ENCODE assay signal across 9 mouse cellular contexts in genomic region chr1:39196676-39197375, GRCm38 (mm10). TPM values are rescaled to one million over a fixed set of nuclear protein-coding genes. Genes with fewer than 3 reads are reported as not detected.
DNase-seq lines count a peak whose midpoint lies in the region; ATAC-seq and TF ChIP-seq lines count a peak whose summit lies in the region.
"Had no signal": no experiment of that assay in that cellular context is flagged by ENCODE, and none has a peak within 500 bp of the region (broad histone marks: within the 10 kb centered on the region; RNA-seq: fewer than 3 reads in every experiment).

No protein-coding gene starts in this region.

- H3K4me3 ChIP-seq in layer of hippocampus, adult 2 months = no peak overlapping the region
- H3K4me3 ChIP-seq: limb, embryonic 15.5 days had no signal

- DNase-seq in layer of hippocampus, adult 2 months (ENCODE audit: low spot score in 2 of 2) = no peak
- no peak for DNase-seq in layer of hippocampus, adult 8-10 months (ENCODE audit: low spot score in 2 of 2)
- peak; percentile 81 for DNase-seq in NIH3T3 (ENCODE audit: low read depth)
- peak; percentile 50 for DNase-seq in retina, postnatal 1 day
- no peak for DNase-seq in spleen, postnatal 36 days (ENCODE audit: low spot score in 2 of 2)
- DNase-seq in heart, postnatal 36 days = no peak
- DNase-seq in frontal cortex, postnatal 36 days (ENCODE audit: low spot score in 2 of 2) = no peak

- peak; percentile 71 for TF ChIP-seq CTCF in layer of hippocampus, adult 2 months (conservative IDR thresholded peaks at IDR 0.05)

- peak; percentile 66 for ATAC-seq in granulocyte monocyte progenitor cell, adult 5-6 weeks (replicated peaks; ENCODE audit: poor library complexity, severe bottlenecking)

- H3K27ac ChIP-seq in layer of hippocampus, adult 2 months = no peak overlapping the region
- H3K27ac ChIP-seq: limb, embryonic 15.5 days had no signal

- intact Hi-C loops in heart, postnatal 36 days (cut with DNase I) = no loop called here

RNA-seq across cellular contexts. Expression of gene Npas2, which starts 3.3 kb away (rescaled TPM):
- total RNA-seq in layer of hippocampus, adult 2 months (2021) = 10 to 100 TPM; 35.7 to 36.3 TPM
- total RNA-seq in layer of hippocampus, adult 8-10 months (2022) = 10 to 100 TPM; 31.9 to 34.3 (median 33.1) TPM
- total RNA-seq in granulocyte monocyte progenitor cell, adult 5-6 weeks (2014; fragmentation: Nextera tagmentation) = not detected in 2 replicates
- not detected in 2 replicates for total RNA-seq in granulocyte monocyte progenitor cell, adult 5-6 weeks (2017)
- total RNA-seq in heart, postnatal 36 days (2021) = 1 to 10 TPM; 2.7 to 4.6 TPM

Comparison
In these comparisons a context has a peak if more than half of its experiments do, and no peak if none do; other contexts are left out.
1. DNase-seq: peak in NIH3T3 (single experiment) and retina, postnatal 1 day (single experiment); none in layer of hippocampus, adult 2 months (0 of 2), layer of hippocampus, adult 8-10 months (0 of 2), spleen, postnatal 36 days (0 of 2), heart, postnatal 36 days (0 of 2) and frontal cortex, postnatal 36 days (0 of 2).
2. RNA of gene Npas2, which starts 3.3 kb away (total RNA-seq): 35.7 to 36.3 TPM in layer of hippocampus, adult 2 months and 31.9 to 34.3 TPM in layer of hippocampus, adult 8-10 months; 2.7 to 4.6 TPM in heart, postnatal 36 days and not detected in granulocyte monocyte progenitor cell, adult 5-6 weeks; every median in the first group is over 4 times any median in the second.